Mouse (Mus musculus): ENCODE data around the gene Tmf1.

Tmf1 gene

GRCm38 (mm10) chr6:97204952-97205351, 26.0 kb upstream of the Tmf1 start:
- in situ Hi-C loops (cut with MboI; ENCODE audit: unreplicated experiment in 2 of 2): no loop called here

GRCm38 (mm10) chr6:97204252-97204869, 25.4 kb upstream of the Tmf1 start:
- in situ Hi-C loops (cut with MboI; ENCODE audit: unreplicated experiment in 2 of 2): no loop called here

DNA sequence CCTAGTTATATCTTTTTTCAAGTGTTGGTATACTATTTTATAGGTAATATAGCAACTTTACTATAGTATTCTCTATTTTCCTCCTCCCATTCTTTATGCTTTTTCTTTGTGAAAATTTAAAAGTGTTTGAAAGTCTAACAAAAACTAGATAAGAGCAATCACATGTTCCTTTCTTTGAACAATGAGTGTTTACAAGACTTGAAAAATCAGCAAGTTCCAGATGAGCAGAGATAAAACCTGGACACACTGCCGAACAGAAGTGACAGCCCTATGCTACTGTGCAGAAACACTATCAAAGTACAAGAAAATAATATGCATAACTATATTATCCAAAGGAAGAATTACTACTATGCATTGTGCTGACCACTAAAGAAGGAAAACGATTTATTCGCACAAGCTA, 23.6 kb upstream of the Tmf1 start:
- in situ Hi-C loops (cut with MboI; ENCODE audit: unreplicated experiment in 2 of 2): no loop called here

DNA sequence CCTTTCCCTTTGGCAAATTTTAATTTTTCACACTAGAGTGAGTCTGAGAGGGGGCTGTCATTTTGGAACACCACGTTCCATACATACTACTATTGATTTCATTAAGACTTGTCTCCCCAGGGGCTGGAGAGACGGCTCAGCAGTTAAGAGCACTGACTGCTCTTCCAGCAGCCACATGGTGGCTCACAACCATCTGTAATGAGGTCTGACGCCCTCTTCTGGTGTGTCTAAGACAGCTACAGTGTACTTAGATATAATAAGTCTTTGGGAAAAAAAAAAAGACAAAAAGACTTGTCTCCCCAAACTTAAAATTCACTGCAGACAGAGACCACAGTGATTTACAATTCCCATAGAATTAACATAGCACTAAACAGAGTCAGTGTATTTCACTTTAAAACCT, 21.5 kb upstream of the Tmf1 start:
- in situ Hi-C loops (cut with MboI; ENCODE audit: unreplicated experiment in 2 of 2): no loop called here

- in situ Hi-C loops (cut with MboI; ENCODE audit: unreplicated experiment in 2 of 2): loop anchor here (5.0 kb wide), 2 partner anchors 33 to 38 kb away; partner anchors contain the start of gene Arl6ip5 (in 1 of the 2)
These were observed 476 bp upstream of the Tmf1 start for GRCm38 (mm10) chr6:97179367-97179828.

DNA sequence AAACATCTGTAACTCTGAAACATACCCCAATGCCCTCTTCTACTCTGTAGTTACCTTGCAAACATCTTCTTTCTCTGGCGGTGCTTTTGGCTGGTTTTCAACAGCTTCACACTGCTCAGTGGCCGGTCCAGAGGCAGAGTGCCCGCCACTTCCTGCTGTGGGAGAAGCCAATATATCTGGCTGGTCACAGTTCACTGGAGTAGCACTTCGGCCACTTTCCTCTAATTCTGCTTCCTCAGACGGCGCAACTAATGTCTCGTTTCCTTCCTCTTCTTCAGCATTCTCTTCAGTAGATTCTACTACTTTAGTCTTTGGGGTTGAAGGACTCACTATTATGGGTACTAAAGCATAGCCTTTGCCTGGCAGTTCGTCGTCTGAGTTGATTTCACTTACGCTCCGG, 3.2 kb downstream of the Tmf1 start:
- in situ Hi-C loops (cut with MboI; ENCODE audit: unreplicated experiment in 2 of 2): loop anchor here (5.0 kb wide), 2 partner anchors 37 to 42 kb away; partner anchors contain the start of gene Arl6ip5 (in 1 of the 2)

- in situ Hi-C loops (cut with MboI; ENCODE audit: unreplicated experiment in 2 of 2): no loop called here
These were observed 28.8 kb downstream of the Tmf1 start for GRCm38 (mm10) chr6:97150156-97150555.

DNA sequence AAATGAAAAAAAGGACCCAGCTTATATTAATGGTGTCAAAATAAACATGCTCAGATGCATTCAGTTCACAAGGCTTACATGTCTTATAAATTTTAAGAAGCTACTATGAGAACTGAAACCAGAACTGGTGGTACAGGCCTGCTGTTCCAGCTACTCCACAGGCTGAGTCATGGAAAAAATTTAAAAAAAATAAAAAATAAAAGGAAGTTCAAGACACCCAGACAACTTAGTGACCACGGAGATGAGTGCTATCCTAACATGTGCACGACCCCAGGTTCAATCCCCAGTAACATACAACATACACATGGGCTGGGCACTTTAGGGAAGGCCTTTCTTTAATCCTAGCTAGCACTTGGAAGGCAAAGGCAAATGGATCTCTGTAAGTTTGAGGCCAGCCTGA, 29.2 kb downstream of the Tmf1 start:
- in situ Hi-C loops (cut with MboI; ENCODE audit: unreplicated experiment in 2 of 2): loop anchor here (5.0 to 25.0 kb wide), 6 partner anchors 103 to 1437 kb away; partner anchors contain the start of genes Lmod3 (in 2 of the 2) and Suclg2 (in 1 of the 2)

DNA sequence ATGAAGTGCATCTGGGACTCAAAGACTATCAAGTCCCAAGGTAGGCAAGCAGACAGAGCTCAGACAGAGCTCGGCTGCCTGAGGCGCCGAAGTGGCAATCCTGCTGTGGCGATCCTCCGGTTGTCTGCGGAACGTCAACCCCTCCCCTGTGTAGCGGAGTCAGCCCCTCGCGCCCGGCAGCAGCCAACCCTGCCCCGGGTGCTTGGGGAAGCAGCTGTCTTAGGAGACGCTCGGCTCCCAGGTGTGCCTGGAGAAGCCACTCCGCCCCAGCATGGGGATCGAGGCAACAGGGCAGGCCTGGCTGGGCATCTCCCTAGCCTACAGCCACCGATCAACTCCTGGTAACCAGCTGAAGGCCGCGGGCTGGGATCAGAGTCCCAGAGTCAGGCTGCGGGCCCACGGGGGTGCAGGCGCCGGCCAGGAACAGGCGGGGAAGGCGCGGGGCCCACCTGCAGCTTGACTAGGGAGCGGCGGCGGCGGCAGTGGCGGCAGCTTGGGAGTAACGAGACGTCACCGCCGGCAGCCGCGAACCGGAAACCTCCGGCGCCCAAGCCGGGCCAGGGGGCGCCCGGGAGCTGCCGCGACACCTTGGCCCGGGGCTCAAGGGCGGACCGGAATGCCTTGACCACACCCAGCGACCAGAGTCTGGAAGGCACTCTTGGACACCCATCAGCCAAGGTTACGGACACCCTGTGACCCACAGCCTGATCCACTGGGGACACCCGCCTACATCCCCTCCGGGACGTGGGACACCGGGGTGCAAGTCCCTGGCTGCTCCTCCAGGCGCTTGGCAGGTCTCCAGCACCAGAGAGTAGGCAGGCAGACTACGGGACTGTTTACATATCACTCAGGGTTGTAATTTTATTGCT, 30.3 kb downstream of the Tmf1 start, which contains the start of gene Eogt:
Gene Eogt, minus strand, starts transcription at position 800 of the 869 bp plus-strand sequence.
- in situ Hi-C loops (cut with MboI; ENCODE audit: unreplicated experiment in 2 of 2): loop anchor here (5.0 to 25.0 kb wide), 6 partner anchors 104 to 1436 kb away; partner anchors contain the start of genes Lmod3 (in 2 of the 2) and Suclg2 (in 1 of the 2)

DNA sequence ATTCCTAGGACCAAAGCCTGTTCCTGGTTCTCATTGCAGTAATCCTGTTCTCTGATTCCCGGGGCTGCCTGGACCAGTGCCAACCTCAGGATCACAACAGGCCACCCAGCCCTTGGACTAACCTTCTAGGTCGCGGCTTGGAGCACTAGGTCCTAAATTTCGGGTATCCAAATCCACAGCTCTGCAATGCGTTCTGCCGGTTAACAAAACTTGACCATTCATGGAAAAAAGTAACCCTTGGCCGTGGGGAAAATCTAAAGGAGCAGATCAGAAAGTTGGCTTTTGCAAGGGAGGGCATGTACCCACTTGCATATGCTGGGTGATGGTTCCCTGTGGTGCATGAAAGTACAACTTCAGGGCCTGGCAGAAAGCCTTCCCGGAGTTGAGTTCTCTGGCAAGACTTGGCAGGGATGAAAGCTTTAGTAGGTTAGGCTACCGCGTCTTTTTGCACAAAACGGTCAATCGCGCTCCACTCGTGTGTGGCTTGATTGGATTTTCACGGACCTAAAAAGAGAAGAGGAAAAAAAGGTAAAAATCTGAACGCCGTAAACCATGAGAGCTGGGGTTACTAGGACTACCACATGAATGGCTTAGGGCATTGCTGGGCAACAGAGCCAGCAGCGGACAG, 31.1 kb downstream of the Tmf1 start:
- in situ Hi-C loops (cut with MboI; ENCODE audit: unreplicated experiment in 2 of 2): loop anchor here (5.0 to 25.0 kb wide), 6 partner anchors 104 to 1436 kb away; partner anchors contain the start of genes Lmod3 (in 2 of the 2) and Suclg2 (in 1 of the 2)

DNA sequence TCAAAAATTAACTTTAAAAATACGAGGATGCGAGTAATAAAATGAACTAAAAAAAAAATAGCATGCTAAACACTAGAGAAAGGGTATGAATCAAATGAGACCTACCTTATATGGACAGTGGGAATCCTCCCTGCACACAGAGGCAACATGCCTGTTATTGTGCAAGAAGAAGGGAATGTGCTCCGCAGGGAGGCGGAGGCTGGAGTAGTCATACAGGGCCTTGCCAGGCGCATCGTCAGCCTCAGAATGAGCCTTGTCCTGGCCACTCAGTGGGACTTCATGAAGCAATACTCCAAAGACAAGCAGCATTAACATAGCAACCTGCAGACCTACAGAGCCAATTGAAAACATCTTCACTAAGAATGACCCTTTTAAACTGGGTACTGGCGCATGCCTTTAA, 33.8 kb downstream of the Tmf1 start:
- in situ Hi-C loops (cut with MboI; ENCODE audit: unreplicated experiment in 2 of 2): loop anchor here (5.0 to 25.0 kb wide), 6 partner anchors 107 to 1433 kb away; partner anchors contain the start of genes Lmod3 (in 2 of the 2) and Suclg2 (in 1 of the 2)

- in situ Hi-C loops (cut with MboI; ENCODE audit: unreplicated experiment in 2 of 2): loop anchor here (10.0 to 25.0 kb wide), 4 partner anchors 110 to 1432 kb away; partner anchors contain the start of genes Lmod3 (in 1 of the 2) and Suclg2 (in 1 of the 2)
These were observed 34.6 kb downstream of the Tmf1 start for GRCm38 (mm10) chr6:97144359-97144758.

GRCm38 (mm10) chr6:97142611-97143010, 36.3 kb downstream of the Tmf1 start:
- in situ Hi-C loops (cut with MboI; ENCODE audit: unreplicated experiment in 2 of 2): loop anchor here (10.0 to 25.0 kb wide), 4 partner anchors 112 to 1430 kb away; partner anchors contain the start of genes Lmod3 (in 1 of the 2) and Suclg2 (in 1 of the 2)

GRCm38 (mm10) chr6:97141811-97142210, 37.1 kb downstream of the Tmf1 start:
- in situ Hi-C loops (cut with MboI; ENCODE audit: unreplicated experiment in 2 of 2): loop anchor here (10.0 to 25.0 kb wide), 4 partner anchors 113 to 1430 kb away; partner anchors contain the start of genes Lmod3 (in 1 of the 2) and Suclg2 (in 1 of the 2)

DNA sequence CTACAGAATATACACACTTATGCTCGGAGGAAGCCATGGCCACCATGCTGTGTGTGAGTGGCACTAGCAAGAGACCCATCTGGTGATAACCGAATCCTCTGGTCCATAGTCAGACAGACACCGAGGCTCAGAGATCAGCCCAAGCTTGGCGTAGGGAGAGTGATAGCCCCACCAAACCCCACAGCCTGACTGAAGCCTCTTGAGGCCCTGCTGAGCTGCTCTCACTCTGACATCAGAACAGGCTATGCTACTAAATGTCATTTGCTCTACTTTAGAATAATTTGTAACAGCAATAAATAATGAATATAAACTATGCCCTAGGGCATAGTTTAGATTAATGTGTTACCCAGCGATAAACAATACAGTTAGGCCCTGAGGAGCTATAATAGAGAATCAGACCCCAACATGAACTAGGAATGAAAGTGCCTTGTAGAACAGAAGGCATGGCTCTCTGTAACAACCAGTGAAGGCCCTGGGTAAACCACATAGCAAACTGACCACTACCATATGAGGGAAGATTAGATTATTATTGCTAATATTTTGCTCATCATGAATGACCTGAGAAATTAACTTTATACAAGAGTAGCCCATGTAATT, 46.1 kb downstream of the Tmf1 start:
- in situ Hi-C loops (cut with MboI; ENCODE audit: unreplicated experiment in 2 of 2): loop anchor here in 1 of 2 experiments (25.0 kb wide), 1 partner anchor 1421 kb away; the partner anchor contains the start of gene Suclg2

GRCm38 (mm10) chr6:97131808-97132207, 47.1 kb downstream of the Tmf1 start:
- in situ Hi-C loops (cut with MboI; ENCODE audit: unreplicated experiment in 2 of 2): loop anchor here in 1 of 2 experiments (25.0 kb wide), 1 partner anchor 1420 kb away; the partner anchor contains the start of gene Suclg2

GRCm38 (mm10) chr6:97130979-97131378, 47.9 kb downstream of the Tmf1 start:
- in situ Hi-C loops (cut with MboI; ENCODE audit: unreplicated experiment in 2 of 2): loop anchor here in 1 of 2 experiments (25.0 kb wide), 1 partner anchor 1419 kb away; the partner anchor contains the start of gene Suclg2

GRCm38 (mm10) chr6:97124336-97125010, 54.4 kb downstream of the Tmf1 start:
- in situ Hi-C loops (cut with MboI; ENCODE audit: unreplicated experiment in 2 of 2): loop anchor here in 1 of 2 experiments (25.0 kb wide), 1 partner anchor 1412 kb away; the partner anchor contains the start of gene Suclg2

DNA sequence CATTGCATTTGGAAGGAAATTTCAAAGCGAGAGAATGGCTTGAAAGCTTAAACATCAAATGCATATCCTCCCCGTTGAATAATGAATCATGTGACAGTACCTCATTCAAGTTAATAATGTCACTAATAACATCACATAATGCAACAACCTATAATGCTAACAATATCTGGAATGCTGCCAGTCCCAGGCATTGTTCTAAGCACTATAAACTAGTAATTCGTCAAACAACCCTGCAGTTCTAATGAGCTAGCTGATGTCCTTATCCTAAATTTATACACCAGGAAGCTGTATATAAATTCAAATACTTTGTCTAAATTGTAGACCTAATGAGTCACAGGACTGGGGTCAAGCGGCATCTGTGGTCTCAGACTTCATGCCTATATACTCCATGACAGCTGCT, 58.0 kb downstream of the Tmf1 start:
- in situ Hi-C loops (cut with MboI; ENCODE audit: unreplicated experiment in 2 of 2): no loop called here

All from v-Abl transformed pro-B cells (cell line).